Mouse (Mus musculus): ENCODE data around the gene Nptn.

Nptn gene

DNA sequence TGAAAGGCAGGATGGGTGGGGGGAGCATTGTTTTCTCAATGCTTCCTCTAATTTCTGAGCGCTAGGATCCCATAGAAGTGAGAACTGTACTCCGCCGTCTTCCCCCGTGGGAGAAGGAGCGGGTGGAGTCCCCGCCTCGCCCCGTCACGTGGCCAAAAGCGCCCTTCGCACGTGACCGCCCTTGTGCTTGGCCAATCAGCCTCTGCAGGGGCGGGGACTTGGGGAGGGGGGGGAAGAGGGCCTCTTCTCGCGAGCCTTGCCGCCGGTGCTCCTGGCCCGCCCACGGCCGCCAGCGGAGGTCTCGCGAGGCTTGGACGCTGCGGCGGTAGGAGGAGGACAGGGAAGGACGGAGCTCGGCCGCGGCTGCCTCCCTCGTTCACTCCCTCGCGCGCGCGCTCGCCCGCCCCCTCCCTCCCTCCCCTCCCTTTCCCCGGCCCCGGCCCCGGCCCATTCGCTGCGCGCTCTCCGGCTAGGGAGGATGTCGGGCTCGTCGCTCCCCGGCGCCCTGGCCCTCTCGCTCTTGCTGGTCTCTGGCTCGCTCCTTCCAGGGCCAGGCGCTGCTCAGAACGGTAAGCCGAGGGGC is at the start of gene Nptn:
Gene Nptn, plus strand, starts transcription at position 283 of the 583 bp plus-strand sequence.
- peak; percentile 99 for DNase-seq (ENCODE audit: extremely low spot score)

DNA sequence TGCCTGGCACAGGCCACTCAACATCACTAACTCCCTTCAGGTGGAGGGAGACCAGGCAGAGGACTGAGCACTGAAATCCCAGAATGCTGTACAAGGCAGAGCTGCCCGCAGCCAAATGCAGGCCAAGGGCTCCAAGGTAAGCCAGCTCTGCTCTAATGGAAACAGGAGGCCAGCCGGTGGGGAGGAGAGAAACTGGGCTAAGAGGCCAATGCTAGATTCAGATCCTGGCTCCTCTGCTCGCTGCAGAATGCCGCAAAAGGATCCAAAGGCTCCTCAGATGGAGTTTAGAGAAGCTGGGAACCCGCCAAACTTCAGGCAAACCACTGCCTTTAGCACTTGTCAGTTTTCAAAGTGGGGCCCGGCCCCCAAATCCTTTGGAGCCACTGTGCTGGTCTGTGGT is 48.7 kb upstream of the Nptn start:
- no peak for DNase-seq (ENCODE audit: extremely low spot score)

DNA sequence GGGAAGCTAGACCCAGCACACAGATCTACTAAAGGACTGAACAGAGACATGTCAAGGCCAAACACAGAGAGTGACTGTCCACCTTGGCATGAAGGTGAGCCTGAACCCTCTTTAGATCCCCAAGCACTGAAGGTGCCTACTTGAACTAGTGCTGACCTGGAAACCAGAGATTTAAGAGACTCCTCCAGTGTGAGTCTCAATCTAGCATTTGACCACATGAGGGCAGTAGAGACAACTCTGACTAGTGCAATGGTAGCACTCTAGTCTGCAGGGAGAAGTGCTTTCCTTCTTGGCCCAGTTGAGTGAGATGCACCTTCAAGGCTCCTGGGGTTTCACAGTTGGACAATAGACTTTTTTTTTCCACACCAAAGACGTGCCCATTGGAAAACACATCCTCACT is 47.3 kb upstream of the Nptn start:
- DNase-seq (ENCODE audit: extremely low spot score): peak; percentile 61

- DNase-seq (ENCODE audit: extremely low spot score): peak; percentile 43
Observed at GRCm38 (mm10) chr9:58535447-58536134, 46.4 kb upstream of the Nptn start.

- DNase-seq (ENCODE audit: extremely low spot score): no peak
Observed at GRCm38 (mm10) chr9:58537774-58538173, 44.3 kb upstream of the Nptn start.

GRCm38 (mm10) chr9:58539886-58540285 is 42.2 kb upstream of the Nptn start:
- DNase-seq (ENCODE audit: extremely low spot score): peak; percentile 48

DNA sequence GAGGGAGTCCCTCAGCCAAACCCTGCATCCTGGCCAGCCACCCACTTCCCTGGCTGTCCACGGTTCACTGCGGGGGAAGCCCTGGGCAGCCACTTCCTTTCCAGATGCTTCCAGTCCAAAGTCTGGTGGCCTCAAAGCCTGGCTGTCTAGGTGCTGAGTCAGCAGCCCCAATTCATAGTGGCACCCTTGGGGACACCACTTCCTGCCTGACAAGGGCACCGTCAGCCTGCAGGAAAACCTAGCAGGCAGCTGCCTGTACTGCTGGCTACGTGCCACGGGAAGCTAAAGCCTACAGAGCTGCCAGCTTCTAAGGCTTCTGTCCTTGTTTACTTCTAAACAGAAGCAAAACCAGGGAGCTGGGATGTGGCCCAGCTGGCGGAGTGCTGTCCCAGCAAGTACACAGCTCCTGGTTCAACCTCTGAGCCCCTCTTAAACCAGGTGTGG is 40.1 kb upstream of the Nptn start:
- no peak for DNase-seq (ENCODE audit: extremely low spot score)

GRCm38 (mm10) chr9:58544879-58545324 is 37.1 kb upstream of the Nptn start:
- DNase-seq (ENCODE audit: extremely low spot score): no peak

GRCm38 (mm10) chr9:58545428-58545827 is 36.6 kb upstream of the Nptn start:
- DNase-seq (ENCODE audit: extremely low spot score): no peak

DNA sequence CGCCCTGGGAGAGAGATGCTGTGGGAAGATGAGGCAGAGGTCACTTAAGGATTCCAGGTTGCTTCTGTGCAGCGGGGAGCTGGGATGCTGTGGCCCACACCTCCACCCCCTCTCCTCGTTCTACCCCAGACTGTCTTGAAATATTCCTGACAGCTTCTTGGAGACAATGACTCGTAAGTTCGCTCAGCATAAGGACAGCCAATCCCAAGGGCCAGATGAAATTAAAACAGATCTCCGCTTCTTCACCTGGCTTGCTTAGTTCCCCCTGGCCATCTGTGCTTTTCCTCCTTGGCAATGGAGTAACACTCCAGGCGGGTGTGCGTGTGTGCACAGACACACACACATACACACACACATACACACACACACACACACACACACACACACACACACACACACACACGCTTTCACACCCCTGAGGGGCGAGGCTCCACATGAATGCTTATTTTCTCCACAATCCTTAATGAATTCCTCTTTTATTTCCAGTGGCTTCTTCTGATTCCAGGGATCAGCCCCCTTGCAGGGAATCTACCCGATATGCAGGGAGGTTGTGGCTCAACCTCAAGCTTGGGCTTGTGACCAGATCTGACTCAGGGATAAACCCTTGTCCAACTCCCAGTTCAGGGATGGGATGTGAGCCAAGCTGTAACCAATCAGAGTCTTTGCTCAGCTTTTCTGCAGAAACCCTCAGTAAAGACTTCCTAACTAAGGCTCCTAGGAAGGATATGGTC is 35.2 kb upstream of the Nptn start:
- DNase-seq (ENCODE audit: extremely low spot score): no peak

DNA sequence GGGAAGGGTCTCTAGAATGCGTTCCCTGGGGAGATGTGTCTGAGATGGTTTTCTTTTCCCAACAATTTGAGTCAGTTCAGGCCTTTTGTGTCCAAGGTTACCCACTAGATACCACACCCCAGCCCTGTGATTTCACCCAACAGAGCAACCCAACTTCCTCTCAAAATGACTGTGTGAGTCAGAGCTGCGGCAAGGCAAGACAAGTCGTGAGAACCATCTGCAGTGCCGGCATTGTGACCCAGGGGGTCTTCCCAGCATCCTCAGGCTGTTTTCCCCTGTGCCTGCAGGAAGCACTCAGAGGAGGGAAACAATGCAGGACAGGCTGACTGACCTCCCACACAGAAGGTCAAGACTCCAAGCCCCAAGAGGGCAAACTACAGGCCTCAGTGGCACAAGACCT is 33.1 kb upstream of the Nptn start:
- no peak for DNase-seq (ENCODE audit: extremely low spot score)

DNA sequence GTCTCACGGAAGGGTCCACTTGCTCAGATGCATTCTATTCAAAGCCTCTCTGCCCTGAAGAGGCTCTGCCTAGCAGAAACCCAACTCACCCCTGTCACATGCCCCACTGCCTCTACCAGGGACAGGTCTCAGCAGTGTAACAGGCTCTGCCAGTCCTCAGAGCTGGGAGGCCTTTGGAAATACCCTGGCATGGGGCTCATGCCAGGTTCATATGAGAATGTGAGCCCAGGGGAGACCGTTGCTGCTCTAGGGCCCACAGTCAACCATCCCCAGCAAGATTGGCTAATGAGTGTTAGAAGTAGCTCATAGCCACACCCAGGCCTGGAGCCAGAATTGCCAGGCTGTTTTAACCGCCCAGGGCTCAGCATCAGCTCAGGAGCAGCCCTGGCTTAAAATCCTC is 32.3 kb upstream of the Nptn start:
- DNase-seq (ENCODE audit: extremely low spot score): no peak

DNA sequence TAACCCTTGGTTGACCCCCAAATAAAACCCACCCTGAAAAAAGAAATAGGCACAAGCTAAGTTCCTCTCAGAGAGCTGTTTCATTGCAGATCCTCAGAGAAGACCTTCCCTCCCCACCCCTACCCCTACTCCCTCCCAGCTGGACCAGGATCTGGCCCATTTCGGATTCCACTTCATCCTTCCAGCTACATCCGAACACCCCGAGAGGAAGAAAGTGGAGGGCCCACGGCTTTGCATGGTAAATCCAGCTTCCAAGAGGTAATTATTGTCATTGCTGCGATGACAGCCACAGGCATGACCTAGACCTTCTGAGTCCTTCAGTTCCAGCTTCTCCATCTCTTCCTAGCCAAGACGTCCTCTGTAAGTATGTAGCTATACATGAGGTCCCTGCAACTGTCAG is 31.1 kb upstream of the Nptn start:
- DNase-seq (ENCODE audit: extremely low spot score): no peak

DNA sequence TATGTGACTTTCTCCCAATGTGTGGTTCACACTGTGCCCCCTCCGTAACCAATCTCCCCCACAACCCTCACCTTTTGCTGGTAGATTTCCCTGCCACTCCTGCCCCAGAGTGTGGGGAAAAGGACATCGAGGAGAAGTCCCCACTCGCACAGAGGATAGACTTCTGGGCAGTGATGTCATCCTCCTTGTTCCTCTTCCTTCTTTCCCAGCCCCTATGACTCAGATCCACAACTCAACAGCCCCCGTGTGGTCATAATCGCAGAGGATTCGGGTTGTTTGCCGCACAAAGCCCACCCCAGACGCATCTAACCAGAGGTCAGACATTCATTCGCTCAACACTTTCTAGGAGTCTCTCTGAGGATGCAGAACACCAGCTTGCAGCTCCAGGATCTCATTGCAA is 30.0 kb upstream of the Nptn start:
- no peak for DNase-seq (ENCODE audit: extremely low spot score)

DNA sequence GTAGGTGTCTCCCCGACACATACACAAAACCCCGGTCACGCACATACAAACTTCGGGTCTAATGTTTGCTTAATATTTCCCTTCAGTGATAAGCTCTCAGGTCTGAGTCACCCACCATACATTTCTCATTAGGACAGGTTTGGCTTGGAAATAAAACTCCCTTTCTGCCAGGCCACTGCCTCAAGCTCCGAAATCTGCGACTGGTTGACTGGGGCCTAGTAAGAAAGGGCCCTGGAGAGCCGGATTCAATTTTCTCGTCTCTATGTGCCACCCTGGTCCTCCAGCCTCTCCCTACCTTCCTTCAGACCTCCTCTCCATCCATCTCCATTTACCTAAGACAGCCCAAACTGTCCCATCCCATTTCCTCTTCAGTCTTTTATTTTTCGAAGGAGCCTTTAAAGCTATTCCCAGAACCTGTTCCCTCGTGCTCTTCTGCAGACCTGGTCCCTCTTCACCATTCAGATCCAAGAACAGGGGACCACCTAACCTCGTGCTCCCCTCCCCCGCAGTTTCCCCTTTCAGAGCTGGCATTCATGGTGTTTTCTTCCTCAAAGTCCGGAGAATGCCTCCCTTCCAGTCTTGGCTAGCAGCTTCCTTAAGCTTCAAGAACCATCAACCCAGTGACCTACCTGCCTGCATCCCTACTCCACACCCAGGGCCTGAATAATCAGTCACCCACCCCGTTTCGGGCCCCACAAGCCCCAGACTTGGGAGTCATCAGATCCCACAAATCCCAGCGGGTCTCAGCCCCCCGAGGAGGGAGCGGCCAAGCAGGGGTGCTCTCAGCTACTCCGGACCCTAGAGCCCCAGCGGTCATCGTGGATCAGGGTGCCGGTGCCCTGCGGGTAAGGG is 27.8 kb upstream of the Nptn start:
- peak; percentile 59 for DNase-seq (ENCODE audit: extremely low spot score)

DNA sequence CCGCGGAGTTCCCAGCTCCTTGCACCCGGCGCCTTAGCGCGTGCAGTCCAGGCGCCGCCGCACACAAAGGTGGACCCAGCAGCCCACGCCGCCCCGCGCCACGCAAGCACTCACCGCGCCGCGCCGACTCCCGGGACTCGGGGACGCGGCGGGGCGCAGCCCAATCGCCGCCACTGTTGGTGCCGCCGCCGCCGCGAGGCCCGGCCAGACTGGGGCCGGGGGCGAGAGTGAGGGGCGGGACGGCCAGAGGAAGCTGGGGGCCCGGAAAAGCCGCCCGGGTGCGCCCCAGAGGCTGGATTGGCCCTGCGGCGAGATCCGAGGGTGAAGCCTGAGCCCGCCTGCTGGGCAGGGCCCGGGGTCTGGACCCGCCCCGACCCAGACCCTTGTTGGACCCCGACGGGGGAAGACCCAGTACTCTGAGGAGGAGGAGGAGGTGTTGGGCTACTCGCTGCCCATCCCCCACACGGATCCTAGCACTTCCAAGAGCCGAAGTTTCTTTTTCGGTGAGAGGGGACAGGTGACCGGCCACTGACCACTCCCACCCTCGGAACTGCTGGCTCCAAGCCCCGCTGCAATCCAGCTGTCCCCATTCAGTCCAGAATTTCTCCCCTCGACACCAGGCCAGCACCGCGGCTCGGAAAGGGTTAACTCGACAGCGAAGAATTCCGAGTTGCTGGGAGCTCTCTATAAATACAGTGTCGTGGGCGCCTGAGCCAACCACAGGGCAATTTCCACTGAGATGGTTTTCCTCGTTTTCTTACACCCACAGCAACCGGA is 26.9 kb upstream of the Nptn start, which contains the start of gene Cd276:
Gene Cd276, minus strand, starts transcription at position 530 of the 777 bp plus-strand sequence.
- DNase-seq (ENCODE audit: extremely low spot score): peak; percentile 80

GRCm38 (mm10) chr9:58555685-58556414 is 26.2 kb upstream of the Nptn start:
- no peak for DNase-seq (ENCODE audit: extremely low spot score)

DNA sequence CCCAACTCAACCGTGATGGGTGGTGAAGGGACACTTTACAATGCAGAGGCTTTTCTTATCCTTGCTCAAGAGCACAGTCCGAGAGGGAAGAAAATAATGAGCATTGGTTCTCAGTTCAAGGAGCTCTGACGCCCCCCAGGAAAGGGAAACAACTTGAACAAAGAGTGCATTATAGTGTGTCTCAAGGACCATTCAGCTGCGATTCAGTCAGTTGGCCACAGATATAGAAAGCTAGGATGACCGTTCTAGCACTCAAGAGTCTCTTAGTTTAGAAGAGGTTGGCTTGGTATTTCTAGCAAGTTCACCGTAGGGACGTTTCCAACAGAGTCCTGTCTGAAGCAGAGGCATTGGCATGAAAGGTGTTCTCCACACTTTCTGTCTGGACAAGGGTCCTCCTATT is 25.4 kb upstream of the Nptn start:
- no peak for DNase-seq (ENCODE audit: extremely low spot score)

DNA sequence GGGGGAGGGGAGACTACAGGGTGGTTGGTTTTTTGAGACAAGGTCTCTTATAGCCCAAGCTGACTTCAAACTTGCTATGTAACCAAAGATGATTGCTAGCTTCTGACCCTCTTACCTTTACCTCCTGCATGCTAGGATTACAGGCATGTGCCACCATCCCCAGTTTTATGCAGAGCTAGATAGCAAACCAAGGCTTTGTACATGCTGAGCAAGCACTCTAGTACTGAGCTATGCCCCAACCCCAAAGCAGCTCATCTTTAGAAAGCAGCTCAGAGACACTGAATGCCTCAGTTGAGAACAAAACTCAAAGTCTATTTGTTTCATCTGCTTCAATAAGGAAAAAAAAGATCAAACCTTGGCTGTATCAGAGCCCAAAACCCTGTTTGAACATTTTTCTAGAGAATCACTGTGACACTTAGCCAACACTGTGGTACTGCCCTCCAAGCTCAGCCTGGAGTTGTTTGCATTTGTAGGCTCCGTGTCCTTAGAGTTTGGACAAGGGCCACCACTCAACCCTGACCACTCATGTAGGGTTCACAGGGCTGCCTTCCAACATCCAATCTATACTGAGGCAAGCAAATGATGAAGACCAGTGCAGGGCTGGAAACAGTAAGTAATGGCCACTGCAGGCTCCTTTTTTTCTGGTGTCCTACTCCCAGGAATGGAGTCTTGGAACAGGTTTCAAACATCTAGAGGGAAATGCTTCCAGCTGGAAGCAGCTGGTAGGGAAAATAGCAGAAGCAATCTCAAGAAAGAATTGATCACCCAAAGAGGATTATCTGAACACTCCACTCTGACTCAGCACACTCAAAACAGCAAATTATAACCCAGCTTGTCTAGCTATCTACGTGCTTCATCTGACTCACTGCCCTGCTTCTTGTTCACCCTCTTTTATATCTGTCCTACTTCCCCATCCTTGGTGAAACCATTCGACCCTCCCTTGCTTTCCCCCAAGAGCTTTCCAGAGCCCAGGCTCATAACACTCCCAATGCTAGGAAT is 24.3 kb upstream of the Nptn start:
- DNase-seq (ENCODE audit: extremely low spot score): no peak
